Mouse (Mus musculus) stomach, postnatal 0 days (tissue): ENCODE measurements around the gene Tubb5. TPM values are rescaled to one million over a fixed set of nuclear protein-coding genes. Genes with fewer than 3 reads are reported as not detected.

Experiments used
- ATAC-seq: fragments of 200-750 bp; cut with Nextera tagmentation; 2 replicates; pipeline ENCODE4 v1.8.0; 2017; ENCODE audit not compliant: low FRiP score, low TSS enrichment
- DNase-seq: peaks from one replicate; pipeline ENCODE4 v3.0.0-alpha.2; 2016; ENCODE audit warnings: low spot score
- H3K27ac ChIP-seq: fragments of 300-500 bp; sonication (generic); replicated peaks from 2 replicates; pipeline ENCODE4 v1.5.1; 2014; ENCODE audit warnings: mild to moderate bottlenecking, control low read depth
- H3K27me3 ChIP-seq: fragments of 300-500 bp; sonication (generic); 2 replicates; pipeline ENCODE4 v1.6.1; 2014; ENCODE audit warnings: low read length; ENCODE audit not compliant: control insufficient read depth, insufficient read depth
- H3K36me3 ChIP-seq: fragments of 300-500 bp; sonication (generic); 2 replicates; pipeline ENCODE4 v1.6.1; 2014; ENCODE audit warnings: low read length, mixed read lengths; ENCODE audit not compliant: control insufficient read depth, insufficient read depth
- H3K4me1 ChIP-seq: fragments of 300-500 bp; sonication (generic); replicated peaks from 2 replicates; pipeline ENCODE4 v1.6.1; 2014; ENCODE audit warnings: antibody characterized with exemption; ENCODE audit not compliant: control insufficient read depth, insufficient read depth
- H3K4me2 ChIP-seq: fragments of 300-500 bp; sonication (generic); replicated peaks from 2 replicates; pipeline ENCODE4 v1.6.1; 2014; ENCODE audit warnings: low read depth, mild to moderate bottlenecking, control low read depth, moderate library complexity
- H3K4me3 ChIP-seq: fragments of 300-500 bp; sonication (generic); 2 replicates; pipeline ENCODE4 v1.5.1; 2014; ENCODE audit warnings: low read depth, low read length, control low read depth
- H3K9ac ChIP-seq: fragments of 300-500 bp; sonication (generic); 2 replicates; pipeline ENCODE4 v1.6.1; 2014; ENCODE audit warnings: mild to moderate bottlenecking, low read length, control low read depth, mixed read lengths
- H3K9me3 ChIP-seq: fragments of 300-500 bp; sonication (generic); 2 replicates; pipeline ENCODE4 v1.6.1; 2016; ENCODE audit warnings: low read length; ENCODE audit not compliant: control insufficient read depth
- CTCF ChIP-seq: IDR thresholded peaks from 2 replicates; pipeline ENCODE4 v1.5.1; 2016; ENCODE audit warnings: antibody characterized with exemption, low read depth, mild to moderate bottlenecking, moderate library complexity
- EP300 ChIP-seq: optimal IDR thresholded peaks from 2 replicates; pipeline ENCODE3; 2016; ENCODE audit warnings: antibody characterized with exemption
- WGBS: fragments of 180-500 bp; shearing (Covaris S2); extraction: QIAGEN DNeasy Blood & Tissue Kit; methylation state at CpG from one replicate; pipeline ENCODE4 v1.1.7; 2014; 5-methylcytosine and 5-hydroxymethylcytosine counted together
- polyA plus RNA-seq: library from polyadenylated mRNA; unstranded; fragments of >200 nt; fragmentation: Nextera tagmentation; extraction: Ambion mirVana; gene quantifications from 2 replicates; pipeline ENCODE4 v1.2.1, GENCODE M21; 2015

Tubb5 gene
- polyA plus RNA-seq, 1 experiment from 2014 or later = 296 TPM

GRCm38 (mm10) chr17:35817226-35817625 is 20.9 kb downstream of the Tubb5 start:
- Histone ChIP-seq H3K9me3 (no peaks in the 10 kb centered on the region), H3K4me3 (no peak overlapping the region), H3K4me2 (no peak overlapping the region), H3K27ac (no peak overlapping the region), H3K36me3 (no peaks in the 10 kb centered on the region), H3K4me1 (peaks cover 10% of the 10 kb centered on the region), H3K27me3 (no peaks in the 10 kb centered on the region), H3K9ac (no peak overlapping the region)
- ATAC-seq = no peak
- no peak for TF ChIP-seq CTCF
- TF ChIP-seq EP300 = no peak
- 66% methylated on average over 10 of the region's 10 CpGs for WGBS
- no peak for DNase-seq

- no peak overlapping the region for H3K9ac ChIP-seq
- no peak overlapping the region for H3K27ac ChIP-seq
- no peaks in the 10 kb centered on the region for H3K36me3 ChIP-seq
- H3K4me2 ChIP-seq = no peak overlapping the region
- H3K9me3 ChIP-seq = no peaks in the 10 kb centered on the region
- WGBS = 50% methylated on average over 8 of the region's 14 CpGs
- no peak for TF ChIP-seq CTCF
- TF ChIP-seq EP300 = no peak
- DNase-seq (no peak), ATAC-seq (no peak)
- H3K4me3 ChIP-seq = no peak overlapping the region
- H3K4me1 ChIP-seq = peaks cover 10% of the 10 kb centered on the region
- H3K27me3 ChIP-seq = no peaks in the 10 kb centered on the region
Measured at GRCm38 (mm10) chr17:35816686-35817085, 21.4 kb downstream of the Tubb5 start.

GRCm38 (mm10) chr17:35815836-35816235 is 22.3 kb downstream of the Tubb5 start:
- Histone ChIP-seq H3K9me3 (no peaks in the 10 kb centered on the region), H3K9ac (0 out of 2 replicates have a peak overlapping the region, but pooled peaks have one; percentile 41), H3K4me2 (no peak overlapping the region), H3K4me1 (peaks cover 10% of the 10 kb centered on the region), H3K36me3 (no peaks in the 10 kb centered on the region), H3K4me3 (no peak overlapping the region), H3K27ac (peak overlapping the region; percentile 92), H3K27me3 (no peaks in the 10 kb centered on the region)
- DNase-seq = no peak
- TF ChIP-seq CTCF = no peak
- no peak for TF ChIP-seq EP300
- WGBS = 49% methylated on average over 7 of the region's 7 CpGs
- no peak for ATAC-seq

- H3K27me3 ChIP-seq = no peaks in the 10 kb centered on the region
- TF ChIP-seq CTCF (no peak), EP300 (no peak)
Measured at GRCm38 (mm10) chr17:35814678-35815077, 23.4 kb downstream of the Tubb5 start.

GRCm38 (mm10) chr17:35813653-35814052 is 24.5 kb downstream of the Tubb5 start:
- ATAC-seq = peak; percentile 77

More at GRCm38 (mm10) chr17:35814678-35815077, 23.4 kb downstream of the Tubb5 start:
- Histone ChIP-seq H3K4me1 (peaks cover 10% of the 10 kb centered on the region), H3K36me3 (no peaks in the 10 kb centered on the region), H3K4me2 (no peak overlapping the region), H3K4me3 (no peak overlapping the region), H3K27ac (peak overlapping the region; percentile 92), H3K9me3 (no peaks in the 10 kb centered on the region), H3K9ac (no peak overlapping the region)
- WGBS = 13% methylated on average over 6 of the region's 6 CpGs
- ATAC-seq = peak; percentile 60
- DNase-seq = peak; percentile 77

GRCm38 (mm10) chr17:35813245-35813647 is 24.9 kb downstream of the Tubb5 start:
- Histone ChIP-seq H3K9ac (no peak overlapping the region; the same call in 1 of the 2 replicates), H3K36me3 (no peaks in the 10 kb centered on the region), H3K9me3 (no peaks in the 10 kb centered on the region), H3K27me3 (no peaks in the 10 kb centered on the region), H3K4me2 (0 out of 2 replicates have a peak overlapping the region, but pooled peaks have one; percentile 18), H3K27ac (peak overlapping the region; percentile 92), H3K4me3 (no peak overlapping the region), H3K4me1 (peaks cover 10% of the 10 kb centered on the region)
- 12% methylated on average over 7 of the region's 7 CpGs for WGBS
- ATAC-seq = peak; percentile 88
- TF ChIP-seq EP300 (peak; percentile 47), CTCF (no peak)
- DNase-seq = peak; percentile 92

More at GRCm38 (mm10) chr17:35813653-35814052, 24.5 kb downstream of the Tubb5 start:
- no peaks in the 10 kb centered on the region for H3K9me3 ChIP-seq
- DNase-seq = peak; percentile 56
- no peaks in the 10 kb centered on the region for H3K36me3 ChIP-seq
- H3K27me3 ChIP-seq = no peaks in the 10 kb centered on the region
- peak overlapping the region; percentile 0; the same call in 1 of the 2 replicates for H3K9ac ChIP-seq
- H3K4me3 ChIP-seq = no peak overlapping the region
- no peak for TF ChIP-seq CTCF
- TF ChIP-seq EP300 = no peak
- 44% methylated on average over 7 of the region's 7 CpGs for WGBS
- peaks cover 10% of the 10 kb centered on the region for H3K4me1 ChIP-seq
- H3K4me2 ChIP-seq = 0 out of 2 replicates have a peak overlapping the region, but pooled peaks have one; percentile 12
- peak overlapping the region; percentile 92 for H3K27ac ChIP-seq
